Mouse (Mus musculus) G1E (cell line): Measurements from ENCODE around the gene Ppfia3. TPM values are rescaled to one million over a fixed set of nuclear protein-coding genes. Genes with fewer than 3 reads are reported as not detected.

Experiments
- ATAC-seq: 2 replicates; pipeline ENCODE4 v1.8.0; 2016; ENCODE audit warnings: mild to moderate bottlenecking; ENCODE audit not compliant: insufficient number of reproducible peaks, poor library complexity, low FRiP score, severe bottlenecking; ENCODE audit errors: extremely low read depth
- DNase-seq: peaks from one replicate; pipeline ENCODE4 v3.0.0; 2012; ENCODE audit warnings: low spot score
- H3K27me3 ChIP-seq: 2 replicates; pipeline ENCODE4 v1.6.1; 2012; ENCODE audit warnings: mild to moderate bottlenecking, low read length, inconsistent platforms; ENCODE audit not compliant: insufficient read depth
- H3K36me3 ChIP-seq: replicated peaks from 2 replicates; pipeline ENCODE3; 2012; ENCODE audit warnings: mild to moderate bottlenecking, inconsistent platforms
- H3K4me1 ChIP-seq: 2 replicates; pipeline ENCODE4 v1.6.1; 2012; ENCODE audit warnings: low read depth, low read length, inconsistent platforms, mixed read lengths; ENCODE audit not compliant: insufficient read depth
- H3K4me3 ChIP-seq: 2 replicates; pipeline ENCODE4 v1.5.1; 2012; ENCODE audit warnings: low read depth, mild to moderate bottlenecking, inconsistent platforms, low read length, moderate library complexity, mixed read lengths
- H3K9me3 ChIP-seq: replicated peaks from 2 replicates; pipeline ENCODE4 v1.6.1; 2012; ENCODE audit warnings: inconsistent platforms
- CTCF ChIP-seq: IDR thresholded peaks from 2 replicates; pipeline ENCODE4 v1.5.1; 2012; ENCODE audit warnings: low read depth, low read length, inconsistent platforms, mixed read lengths
- GATA1 ChIP-seq: IDR thresholded peaks from 2 replicates; pipeline ENCODE4 v1.6.1; 2012; ENCODE audit warnings: borderline replicate concordance, low read length, inconsistent platforms, mixed read lengths
- GATA2 ChIP-seq: IDR thresholded peaks from 2 replicates; pipeline ENCODE4 v1.6.1; 2012; ENCODE audit warnings: low read depth, low read length, inconsistent platforms, borderline replicate concordance
- POLR2AphosphoS5 ChIP-seq: IDR thresholded peaks from 2 replicates; pipeline ENCODE4 v1.6.1; 2012; ENCODE audit warnings: low read depth, low read length, inconsistent platforms; ENCODE audit not compliant: insufficient replicate concordance
- TAL1 ChIP-seq: conservative IDR thresholded peaks from 2 replicates; pipeline ENCODE4 v1.6.1; 2012; ENCODE audit warnings: low read depth, low read length, inconsistent platforms, mixed read lengths
- polyA plus RNA-seq: library from polyadenylated mRNA; stranded (reverse); fragments of >175 nt; gene quantifications from 2 replicates; pipeline ENCODE4 v1.2.3, GENCODE M21; 2012
- total RNA-seq, 2 experiments: library from RNA; stranded (forward) in 1 of 2; stranded (reverse) in 1 of 2; fragments of 200-1000 nt in 1 of 2; fragments of >200 nt in 1 of 2; fragmentation: Nextera tagmentation in 1 of 2; gene quantifications; 2 replicates each; pipeline ENCODE4 v1.2.3; 2014 to 2017

Ppfia3 gene
- total and polyA plus RNA-seq, 3 experiments = 0.71 to 1.4 (median 1.2) TPM

DNA sequence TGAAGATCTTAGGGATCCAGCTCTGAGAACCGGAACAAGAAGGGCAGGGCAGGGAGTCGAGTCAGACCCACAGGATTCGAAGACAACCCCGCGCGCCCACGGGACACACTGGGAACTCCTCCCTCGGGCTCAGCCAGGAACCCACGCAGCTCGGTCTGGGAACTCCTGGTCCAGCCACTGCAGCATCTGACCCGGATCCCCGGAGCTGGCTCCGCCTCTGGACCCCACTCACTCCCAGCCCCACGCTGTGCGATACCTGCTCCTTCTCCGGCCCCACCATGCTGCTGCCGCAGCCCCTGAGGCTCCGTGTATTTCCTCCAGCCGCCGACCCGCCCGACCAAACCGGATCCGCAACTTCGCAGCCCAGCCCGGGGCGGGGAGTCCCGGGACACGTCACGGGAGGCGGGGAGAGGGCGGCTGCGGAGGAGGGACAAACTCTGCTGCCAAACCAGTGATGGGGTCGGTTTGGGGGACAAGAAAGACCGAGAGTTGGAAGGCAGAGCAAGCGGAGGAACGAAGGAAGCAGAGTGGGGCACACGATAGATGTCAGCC lies 33.3 kb downstream of the Ppfia3 start, which contains the start of gene Trpm4:
TSS of gene Trpm4 (minus strand) at position 350 of the 552 bp plus-strand sequence.
- H3K9me3 ChIP-seq = 0 out of 2 replicates have a peak, but pooled peaks cover 2% of the 10 kb centered on the region
- peak within 1 kb of the TSS; percentile 65; the same call in 1 of the 2 replicates for H3K4me3 ChIP-seq
- TF ChIP-seq GATA1 (no peak), CTCF (no peak), GATA2 (no peak), POLR2AphosphoS5 (no peak), TAL1 (no peak)
- H3K36me3 ChIP-seq = no peaks in the 10 kb centered on the region
- DNase-seq (no peak), ATAC-seq (no peak)
- peaks cover 59% of the 10 kb centered on the region for H3K27me3 ChIP-seq
- H3K4me1 ChIP-seq = peaks cover 20% of the 10 kb centered on the region

- Histone ChIP-seq H3K4me3 (peak overlapping the region; percentile 65; the same call in 1 of the 2 replicates), H3K4me1 (peaks cover 13% of the 10 kb centered on the region), H3K36me3 (no peaks in the 10 kb centered on the region), H3K9me3 (0 out of 2 replicates have a peak, but pooled peaks cover 2% of the 10 kb centered on the region), H3K27me3 (peaks cover 56% of the 10 kb centered on the region)
- DNase-seq = no peak
- no peak for ATAC-seq
- no peak for TF ChIP-seq GATA1
- no peak for TF ChIP-seq TAL1
- no peak for TF ChIP-seq CTCF
- TF ChIP-seq POLR2AphosphoS5 = no peak
- TF ChIP-seq GATA2 = no peak
Measured at GRCm38 (mm10) chr7:45332685-45333425, 34.0 kb downstream of the Ppfia3 start.

- no peaks in the 10 kb centered on the region for H3K36me3 ChIP-seq
- 0 out of 2 replicates have a peak, but pooled peaks cover 2% of the 10 kb centered on the region for H3K9me3 ChIP-seq
- H3K4me1 ChIP-seq = peaks cover 12% of the 10 kb centered on the region
- TF ChIP-seq GATA2 = no peak
- peaks cover 62% of the 10 kb centered on the region for H3K27me3 ChIP-seq
- no peak overlapping the region for H3K4me3 ChIP-seq
- ATAC-seq (no peak), DNase-seq (no peak)
Measured at GRCm38 (mm10) chr7:45331502-45331901, 35.3 kb downstream of the Ppfia3 start.

DNA sequence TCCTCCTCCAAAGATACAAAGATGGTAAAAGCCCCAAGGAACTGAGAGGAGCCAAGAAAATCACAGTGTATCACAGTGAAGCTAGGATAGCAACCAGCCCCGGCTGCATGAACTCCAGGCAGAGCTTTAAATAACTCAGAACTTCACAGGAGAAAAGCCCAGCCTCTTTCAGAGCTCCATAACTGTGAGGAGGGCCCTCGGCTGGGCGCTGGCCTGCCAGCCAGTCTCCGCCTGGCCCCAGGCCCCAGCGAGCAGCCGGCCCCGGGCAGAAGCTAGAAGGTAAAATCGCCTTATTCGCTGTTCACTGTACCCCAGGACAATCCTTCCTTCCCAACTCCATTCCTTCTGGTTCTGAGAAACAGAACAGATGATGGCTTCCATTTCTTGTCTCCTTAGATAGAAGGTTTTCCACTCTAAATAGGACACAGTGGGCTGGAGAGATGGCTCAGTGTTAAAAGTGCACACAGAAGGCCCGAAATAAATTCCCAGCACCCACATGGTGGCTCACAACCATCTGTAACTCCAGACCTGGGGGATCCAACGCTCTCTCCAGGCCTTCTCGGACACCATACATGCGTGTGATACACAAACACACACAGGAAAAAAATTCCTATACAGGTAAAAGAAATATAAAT lies 37.9 kb downstream of the Ppfia3 start:
- H3K9me3 ChIP-seq = peaks cover 4% of the 10 kb centered on the region; the same call in 1 of the 2 replicates
- H3K4me3 ChIP-seq = no peak overlapping the region
- DNase-seq = no peak
- no peak for TF ChIP-seq CTCF
- TF ChIP-seq POLR2AphosphoS5 = no peak
- no peak for TF ChIP-seq GATA2
- no peak for TF ChIP-seq GATA1
- TF ChIP-seq TAL1 = no peak
- peaks cover 12% of the 10 kb centered on the region for H3K4me1 ChIP-seq
- H3K36me3 ChIP-seq = no peaks in the 10 kb centered on the region
- ATAC-seq = no peak
- H3K27me3 ChIP-seq = peaks cover 53% of the 10 kb centered on the region

GRCm38 (mm10) chr7:45325800-45326199 lies 41.0 kb downstream of the Ppfia3 start:
- H3K27me3 ChIP-seq = peaks cover 24% of the 10 kb centered on the region
- peaks cover 2% of the 10 kb centered on the region; the same call in 1 of the 2 replicates for H3K9me3 ChIP-seq
- H3K4me1 ChIP-seq = no peaks in the 10 kb centered on the region
- H3K36me3 ChIP-seq = no peaks in the 10 kb centered on the region
- DNase-seq (no peak), ATAC-seq (no peak)
- no peak overlapping the region for H3K4me3 ChIP-seq
- TF ChIP-seq GATA1 = no peak
- no peak for TF ChIP-seq GATA2
- TF ChIP-seq POLR2AphosphoS5 = no peak
- no peak for TF ChIP-seq CTCF
- TF ChIP-seq TAL1 = no peak

- no peaks in the 10 kb centered on the region for H3K36me3 ChIP-seq
- ATAC-seq (no peak), DNase-seq (no peak)
- H3K9me3 ChIP-seq = peaks cover 2% of the 10 kb centered on the region; the same call in 1 of the 2 replicates
- H3K4me1 ChIP-seq = no peaks in the 10 kb centered on the region
- peaks cover 15% of the 10 kb centered on the region for H3K27me3 ChIP-seq
- H3K4me3 ChIP-seq = no peak overlapping the region
- no peak for TF ChIP-seq TAL1
- no peak for TF ChIP-seq POLR2AphosphoS5
- TF ChIP-seq GATA2 = no peak
- no peak for TF ChIP-seq GATA1
- TF ChIP-seq CTCF = no peak
Measured at GRCm38 (mm10) chr7:45323069-45323468, 43.8 kb downstream of the Ppfia3 start.
